31 mouse cellular contexts compared by ENCODE assay signal in genomic region chr1:93035981-93036380, GRCm38 (mm10). TPM values are rescaled to one million over a fixed set of nuclear protein-coding genes. Genes with fewer than 3 reads are reported as not detected.
DNase-seq lines count a peak whose midpoint lies in the region; ATAC-seq and TF ChIP-seq lines count a peak whose summit lies in the region.
"Had no signal": no experiment of that assay in that cellular context is flagged by ENCODE, and none has a peak within 500 bp of the region (broad histone marks: within the 10 kb centered on the region; RNA-seq: fewer than 3 reads in every experiment).

No protein-coding gene starts in this region.

- no peak for ATAC-seq in forebrain, embryonic 11.5 days (replicated peaks; ENCODE audit: low FRiP score)
- peak; percentile 25; the same call in 1 of the 2 replicates for ATAC-seq in heart, embryonic 16.5 days (replicated peaks; ENCODE audit: extremely low read depth, insufficient read depth, low FRiP score)
- peak; percentile 36; the same call in 1 of the 2 replicates for ATAC-seq in hindbrain, embryonic 14.5 days (ENCODE audit: low FRiP score)
- ATAC-seq in hindbrain, embryonic 11.5 days (ENCODE audit: low FRiP score), result no peak
- ATAC-seq in hindbrain, postnatal 0 days, result peak; percentile 57
- ATAC-seq: activated CD4-positive, CD25-positive, alpha-beta regulatory T cell, adult 4 months; forebrain, embryonic 14.5 days; intestine, postnatal 0 days had no signal

- no peak for TF ChIP-seq CTCF in hindbrain, postnatal 0 days (IDR thresholded peaks at IDR 0.05; ENCODE audit: low read depth)

- H3K9me3 ChIP-seq in forebrain, embryonic 10.5 days, result peaks cover 8% of the 10 kb centered on the region; the same call in 1 of the 2 replicates
- H3K9me3 ChIP-seq in forebrain, embryonic 11.5 days (ENCODE audit: control insufficient read depth, low read length), result no peaks in the 10 kb centered on the region
- H3K9me3 ChIP-seq in heart, embryonic 16.5 days (replicated peaks; ENCODE audit: control insufficient read depth, low read length), result peaks cover 7% of the 10 kb centered on the region; the same call in 1 of the 2 replicates
- no peaks in the 10 kb centered on the region for H3K9me3 ChIP-seq in hindbrain, embryonic 14.5 days (ENCODE audit: control insufficient read depth, low read length)
- no peaks in the 10 kb centered on the region for H3K9me3 ChIP-seq in hindbrain, embryonic 11.5 days (ENCODE audit: control insufficient read depth, low read length)
- no peaks in the 10 kb centered on the region for H3K9me3 ChIP-seq in hindbrain, postnatal 0 days (ENCODE audit: low read length)
- H3K9me3 ChIP-seq in hindbrain, embryonic 10.5 days, result peaks cover 9% of the 10 kb centered on the region
- H3K9me3 ChIP-seq: embryonic facial prominence, embryonic 10.5 days; embryonic facial prominence, embryonic 13.5 days had no signal

- peaks cover 91% of the 10 kb centered on the region for H3K36me3 ChIP-seq in forebrain, embryonic 10.5 days (replicated peaks)
- H3K36me3 ChIP-seq in forebrain, embryonic 11.5 days (ENCODE audit: control insufficient read depth, insufficient read depth, low read length), result peaks cover 8% of the 10 kb centered on the region; the same call in 1 of the 2 replicates
- H3K36me3 ChIP-seq in heart, embryonic 16.5 days (ENCODE audit: control insufficient read depth, insufficient read depth), result peaks cover 6% of the 10 kb centered on the region
- H3K36me3 ChIP-seq in hindbrain, embryonic 14.5 days (replicated peaks; ENCODE audit: control insufficient read depth, insufficient read depth), result peaks cover 99% of the 10 kb centered on the region
- H3K36me3 ChIP-seq in hindbrain, embryonic 11.5 days (ENCODE audit: control insufficient read depth, insufficient read depth, low read length), result peaks cover 7% of the 10 kb centered on the region
- peaks cover 69% of the 10 kb centered on the region for H3K36me3 ChIP-seq in hindbrain, postnatal 0 days (ENCODE audit: insufficient read depth, low read length)
- H3K36me3 ChIP-seq in hindbrain, embryonic 10.5 days, result peaks cover 87% of the 10 kb centered on the region

- no peak overlapping the region for H3K4me2 ChIP-seq in forebrain, embryonic 11.5 days (ENCODE audit: low read depth, low read length, severe bottlenecking)
- no peak overlapping the region for H3K4me2 ChIP-seq in heart, embryonic 16.5 days (ENCODE audit: low read depth, low read length)
- no peak overlapping the region for H3K4me2 ChIP-seq in hindbrain, embryonic 14.5 days (replicated peaks)
- no peak overlapping the region for H3K4me2 ChIP-seq in hindbrain, embryonic 11.5 days (replicated peaks; ENCODE audit: low read depth, low read length)
- H3K4me2 ChIP-seq in hindbrain, postnatal 0 days (ENCODE audit: low read depth, low read length), result no peak overlapping the region
- H3K4me2 ChIP-seq: embryonic facial prominence, embryonic 13.5 days; heart, embryonic 11.5 days had no signal

- DNase-seq in forebrain, embryonic 10.5 days (ENCODE audit: extremely low spot score, low spot score), result no peak
- DNase-seq in forebrain, embryonic 11.5 days (ENCODE audit: low spot score), result no peak
- no peak for DNase-seq in heart, adult 18-20 months
- DNase-seq in hindbrain, embryonic 14.5 days (ENCODE audit: low spot score), result no peak
- no peak for DNase-seq in hindbrain, embryonic 11.5 days (ENCODE audit: low spot score)
- peak; percentile 46 for DNase-seq in hindbrain, postnatal 0 days (ENCODE audit: low spot score)
- DNase-seq in hindbrain, embryonic 10.5 days (ENCODE audit: low spot score), result no peak
- DNase-seq: adrenal gland, adult 8-10 months; adrenal gland, postnatal 25 days; cerebellum, adult 11-12 months; cerebellum, adult 8-10 months; cerebellum, postnatal 36 days; embryo, embryonic 11 days; gastrocnemius, postnatal 10 days; gastrocnemius, postnatal 36 days; kidney, adult 2 months had no signal

- peaks cover 6% of the 10 kb centered on the region; the same call in 1 of the 2 replicates for H3K4me1 ChIP-seq in forebrain, embryonic 10.5 days
- H3K4me1 ChIP-seq in forebrain, embryonic 11.5 days (replicated peaks; ENCODE audit: control insufficient read depth, insufficient read depth, low read length), result no peaks in the 10 kb centered on the region
- peaks cover 25% of the 10 kb centered on the region for H3K4me1 ChIP-seq in heart, embryonic 16.5 days (ENCODE audit: control insufficient read depth, insufficient read depth, low read length)
- no peaks in the 10 kb centered on the region for H3K4me1 ChIP-seq in hindbrain, embryonic 14.5 days (replicated peaks; ENCODE audit: control insufficient read depth, insufficient read depth, low read length)
- no peaks in the 10 kb centered on the region for H3K4me1 ChIP-seq in hindbrain, embryonic 11.5 days (replicated peaks; ENCODE audit: control insufficient read depth, insufficient read depth, low read length)
- no peaks in the 10 kb centered on the region for H3K4me1 ChIP-seq in hindbrain, postnatal 0 days (ENCODE audit: insufficient read depth, low read length)
- peaks cover 6% of the 10 kb centered on the region; the same call in 1 of the 2 replicates for H3K4me1 ChIP-seq in hindbrain, embryonic 10.5 days (replicated peaks)
- H3K4me1 ChIP-seq: embryonic facial prominence, embryonic 13.5 days had no signal

- no peaks in the 10 kb centered on the region for H3K27me3 ChIP-seq in forebrain, embryonic 10.5 days (ENCODE audit: poor library complexity, severe bottlenecking)
- no peaks in the 10 kb centered on the region for H3K27me3 ChIP-seq in forebrain, embryonic 11.5 days (ENCODE audit: control insufficient read depth, insufficient read depth, low read length)
- no peaks in the 10 kb centered on the region for H3K27me3 ChIP-seq in heart, embryonic 16.5 days (ENCODE audit: control insufficient read depth, insufficient read depth, low read length)
- no peaks in the 10 kb centered on the region for H3K27me3 ChIP-seq in hindbrain, embryonic 14.5 days (ENCODE audit: control insufficient read depth, insufficient read depth, low read length)
- H3K27me3 ChIP-seq in hindbrain, embryonic 11.5 days (ENCODE audit: control insufficient read depth, insufficient read depth, low read length), result no peaks in the 10 kb centered on the region
- H3K27me3 ChIP-seq in hindbrain, postnatal 0 days (ENCODE audit: insufficient read depth, low read length), result no peaks in the 10 kb centered on the region
- H3K27me3 ChIP-seq in hindbrain, embryonic 10.5 days (ENCODE audit: insufficient read depth, poor library complexity, severe bottlenecking), result no peaks in the 10 kb centered on the region
- H3K27me3 ChIP-seq: embryonic facial prominence, embryonic 13.5 days had no signal

- H3K4me3 ChIP-seq in forebrain, embryonic 10.5 days, result no peak overlapping the region
- no peak overlapping the region for H3K4me3 ChIP-seq in forebrain, embryonic 11.5 days (ENCODE audit: low read depth, low read length)
- H3K4me3 ChIP-seq in heart, embryonic 16.5 days (ENCODE audit: low read length), result no peak overlapping the region
- no peak overlapping the region for H3K4me3 ChIP-seq in hindbrain, embryonic 14.5 days (replicated peaks; ENCODE audit: low read length)
- no peak overlapping the region for H3K4me3 ChIP-seq in hindbrain, embryonic 11.5 days (ENCODE audit: low read depth, low read length)
- H3K4me3 ChIP-seq in hindbrain, postnatal 0 days (ENCODE audit: low read length), result no peak overlapping the region
- no peak overlapping the region for H3K4me3 ChIP-seq in hindbrain, embryonic 10.5 days
- H3K4me3 ChIP-seq: embryonic facial prominence, embryonic 10.5 days; embryonic facial prominence, embryonic 13.5 days; erythroblast, embryonic 14.5 days had no signal

- H3K9ac ChIP-seq in forebrain, embryonic 11.5 days (ENCODE audit: low read length), result no peak overlapping the region
- H3K9ac ChIP-seq in heart, embryonic 16.5 days (ENCODE audit: low read length), result 0 out of 2 replicates have a peak overlapping the region, but pooled peaks have one; percentile 41
- H3K9ac ChIP-seq in hindbrain, embryonic 14.5 days, result no peak overlapping the region
- H3K9ac ChIP-seq in hindbrain, embryonic 11.5 days (ENCODE audit: low read depth, low read length), result no peak overlapping the region
- H3K9ac ChIP-seq in hindbrain, postnatal 0 days (replicated peaks; ENCODE audit: low read length), result no peak overlapping the region
- H3K9ac ChIP-seq: embryonic facial prominence, embryonic 13.5 days had no signal

- 79% methylated on average over 4 of the region's 4 CpGs for WGBS in forebrain, embryonic 10.5 days
- 75% methylated on average over 4 of the region's 4 CpGs for WGBS in forebrain, embryonic 11.5 days
- 49% methylated on average over 4 of the region's 4 CpGs for WGBS in heart, embryonic 16.5 days
- 83% methylated on average over 4 of the region's 4 CpGs for WGBS in hindbrain, embryonic 14.5 days
- WGBS in hindbrain, embryonic 11.5 days, result 78% methylated on average over 4 of the region's 4 CpGs
- 62% methylated on average over 4 of the region's 4 CpGs for WGBS in hindbrain, postnatal 0 days
- 79% methylated on average over 4 of the region's 4 CpGs for WGBS in hindbrain, embryonic 10.5 days

- peak overlapping the region; percentile 0; the same call in 1 of the 2 replicates for H3K27ac ChIP-seq in forebrain, embryonic 10.5 days
- no peak overlapping the region for H3K27ac ChIP-seq in forebrain, embryonic 11.5 days (ENCODE audit: low read depth, low read length)
- H3K27ac ChIP-seq in heart, embryonic 16.5 days (ENCODE audit: low read length), result peak overlapping the region; percentile 43; the same call in 1 of the 2 replicates
- H3K27ac ChIP-seq in hindbrain, embryonic 14.5 days, result no peak overlapping the region
- H3K27ac ChIP-seq in hindbrain, embryonic 11.5 days (ENCODE audit: low read depth, low read length), result no peak overlapping the region
- no peak overlapping the region for H3K27ac ChIP-seq in hindbrain, postnatal 0 days
- no peak overlapping the region for H3K27ac ChIP-seq in hindbrain, embryonic 10.5 days
- H3K27ac ChIP-seq: embryonic facial prominence, embryonic 10.5 days; embryonic facial prominence, embryonic 13.5 days had no signal

RNA-seq across cellular contexts. Expression of gene Aqp12, which starts 29.8 kb away (rescaled TPM):
- polyA plus RNA-seq in forebrain, embryonic 10.5 days (2016; fragmentation: Nextera tagmentation; extraction: Ambion mirVana), result not detected in 2 replicates
- not detected in 2 replicates for polyA plus RNA-seq in forebrain, embryonic 11.5 days (2014; fragmentation: Nextera tagmentation; extraction: Ambion mirVana)
- not detected in 2 replicates for polyA plus RNA-seq in heart, embryonic 16.5 days (2015; fragmentation: Nextera tagmentation; extraction: Ambion mirVana)
- not detected for total RNA-seq in heart, adult 18-20 months (2021)
- polyA plus RNA-seq in hindbrain, embryonic 14.5 days (2014; fragmentation: Nextera tagmentation; extraction: Ambion mirVana), result not detected in 2 replicates
- polyA plus RNA-seq in hindbrain, embryonic 11.5 days (2014; fragmentation: Nextera tagmentation; extraction: Ambion mirVana), result not detected in 2 replicates
- not detected in 2 replicates for total RNA-seq in hindbrain, postnatal 0 days (2014; rRNA removed)
- polyA plus RNA-seq in hindbrain, postnatal 0 days (2015; fragmentation: Nextera tagmentation; extraction: Ambion mirVana), result not detected in 2 replicates
- polyA plus RNA-seq in hindbrain, embryonic 10.5 days (2016; fragmentation: Nextera tagmentation; extraction: Ambion mirVana), result not detected in 2 replicates
- total RNA-seq: adrenal gland, postnatal 25 days; ES-E14; gastrocnemius, adult 18-20 months; gastrocnemius, postnatal 10 days; gastrocnemius, postnatal 36 days; granulocyte monocyte progenitor cell, adult 5-6 weeks; heart, postnatal 25 days had no signal
- polyA plus RNA-seq: activated CD4-positive, CD25-positive, alpha-beta regulatory T cell, adult 4 months; brain, embryonic 14.5 days; cortical plate, adult 2 months; embryonic facial prominence, embryonic 10.5 days; embryonic facial prominence, embryonic 13.5 days; erythroblast, embryonic 14.5 days; forebrain, embryonic 14.5 days; heart, embryonic 11.5 days; kidney, adult 2 months; kidney, embryonic 14.5 days had no signal

Comparison
In these comparisons a context has a peak if more than half of its experiments do, and no peak if none do; other contexts are left out.
1. H3K27ac ChIP-seq: peak in forebrain, embryonic 10.5 days (single experiment) and heart, embryonic 16.5 days (single experiment); none in forebrain, embryonic 11.5 days (single experiment), hindbrain, embryonic 14.5 days (single experiment), hindbrain, embryonic 11.5 days (single experiment), hindbrain, postnatal 0 days (single experiment) and hindbrain, embryonic 10.5 days (single experiment).
2. ATAC-seq: peak in heart, embryonic 16.5 days (single experiment), hindbrain, embryonic 14.5 days (single experiment) and hindbrain, postnatal 0 days (single experiment); none in forebrain, embryonic 11.5 days (single experiment) and hindbrain, embryonic 11.5 days (single experiment).